Mouse (Mus musculus) Patski (cell line): ENCODE results near the gene Mvb12b. TPM values are rescaled to one million over a fixed set of nuclear protein-coding genes. Genes with fewer than 3 reads are reported as not detected.

Source experiments
- ATAC-seq: fragments of 100-300 bp; one replicate; pipeline ENCODE4 v1.8.0; 2021
- CTCF ChIA-PET: fragments of 350-600 bp; sonication (Branson Sonifier 250); formaldehyde crosslinking; loops from one replicate; lab custom pipeline; 2022; ENCODE audit warnings: inconsistent platforms; lab: Charles Lee
- POLR2A ChIA-PET: fragments of 350-600 bp; sonication (Branson Sonifier 250); formaldehyde crosslinking; loops from one replicate; lab custom pipeline; 2022; ENCODE audit warnings: antibody characterized with exemption, inconsistent platforms; lab: Charles Lee
- DNase-seq: peaks from one replicate; pipeline ENCODE4 v3.0.0-alpha.2; 2011; ENCODE audit warnings: low read depth, low spot score
- H3K27me3 ChIP-seq: fragments of 371-371 bp; one replicate; pipeline ENCODE4 v1.5.1; 2021
- CTCF ChIP-seq: fragments of 100-300 bp; IDR thresholded peaks from one replicate; pipeline ENCODE4 v1.5.1; 2021
- in situ Hi-C: fragments of 300-500 bp; cut with MboI; formaldehyde crosslinking; loops from 3 replicates; pipeline ENCODE4 v1.11.1; 2018; ENCODE audit warnings: low pct_unique_long_range_greater_than_20kb, mixed read lengths
- polyA plus RNA-seq: library from polyadenylated mRNA; unstranded; gene quantifications from one replicate; pipeline ENCODE4 v1.2.3, GENCODE M21; 2021

Mvb12b gene
- polyA plus RNA-seq, 1 experiment from 2014 or later = 45.8 TPM

DNA sequence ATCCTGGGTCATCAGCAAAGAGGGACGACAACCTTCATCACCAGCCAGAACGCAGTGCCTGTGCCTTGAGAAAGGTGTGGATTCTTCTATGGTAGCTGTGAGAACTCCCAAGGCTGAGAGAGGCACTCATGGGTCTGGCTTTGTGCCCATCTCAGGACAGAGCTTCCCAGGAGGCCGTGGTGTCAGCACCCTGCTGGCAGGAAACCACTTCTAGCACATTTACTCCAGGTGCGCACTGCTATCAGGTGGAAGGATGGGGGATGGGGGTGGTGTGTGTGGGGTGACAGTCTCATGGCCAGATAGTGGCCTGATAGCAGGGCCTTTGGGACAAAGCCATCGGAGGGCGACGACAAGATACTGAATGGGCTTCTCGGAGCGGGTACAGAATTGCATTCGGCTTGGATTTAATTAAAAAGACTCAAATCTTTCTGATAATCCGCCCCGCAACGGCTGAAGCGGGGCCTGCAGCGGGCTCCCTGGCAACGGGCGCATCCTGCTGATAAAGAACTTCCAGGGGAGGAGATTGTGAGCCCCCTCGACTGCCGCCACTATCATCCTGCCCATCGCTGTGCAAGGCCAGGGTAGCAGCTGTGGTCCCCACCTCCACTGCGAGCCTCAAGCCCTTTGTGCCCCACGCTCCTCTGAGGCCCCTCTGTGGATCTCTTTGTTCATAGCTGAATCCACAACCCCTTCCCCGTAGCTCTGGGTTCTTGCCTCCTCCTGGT, 198.4 kb downstream of the Mvb12b start:
- peaks cover 12% of the 10 kb centered on the region for H3K27me3 ChIP-seq
- DNase-seq (no peak), ATAC-seq (no peak)
- no peak for TF ChIP-seq CTCF
- ChIA-PET CTCF (interaction anchor here (1.0 to 1.7 kb wide), 3 partner anchors 10 to 42 kb away, joined by 3 read pairs; no protein-coding TSS in a partner anchor), POLR2A (no interaction called here)
- in situ Hi-C loops = no loop called here

DNA sequence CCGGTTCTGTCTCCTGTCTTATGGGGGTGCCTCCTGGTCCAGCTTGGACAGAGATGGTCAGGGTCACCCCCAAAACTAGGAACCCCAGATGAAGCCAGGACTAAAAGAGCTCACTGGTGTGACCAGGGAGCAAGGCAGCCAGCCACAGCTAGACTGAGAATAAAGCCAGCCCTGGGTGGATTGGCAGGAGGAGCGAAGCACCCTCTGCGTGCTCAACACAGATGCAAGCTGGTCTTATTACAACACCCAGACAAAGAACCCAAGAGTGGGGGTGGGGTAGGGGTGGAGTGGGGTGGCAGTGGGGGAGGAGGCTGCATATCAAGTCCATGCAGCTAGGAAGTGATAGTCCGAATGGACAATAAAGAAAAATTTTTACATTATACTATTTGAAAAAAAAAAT, 204.2 kb downstream of the Mvb12b start:
- in situ Hi-C loops = loop anchor here (5.0 kb wide), 1 partner anchor 49 kb away; no protein-coding TSS in a partner anchor
- CTCF ChIA-PET = interaction anchor here (1.0 to 1.6 kb wide), 2 partner anchors 52 to 54 kb away, joined by 3 to 7 read pairs; no protein-coding TSS in a partner anchor
- H3K27me3 ChIP-seq = peaks cover 4% of the 10 kb centered on the region
- no peak for TF ChIP-seq CTCF
- DNase-seq (no peak), ATAC-seq (no peak)
- POLR2A ChIA-PET = no interaction called here

DNA sequence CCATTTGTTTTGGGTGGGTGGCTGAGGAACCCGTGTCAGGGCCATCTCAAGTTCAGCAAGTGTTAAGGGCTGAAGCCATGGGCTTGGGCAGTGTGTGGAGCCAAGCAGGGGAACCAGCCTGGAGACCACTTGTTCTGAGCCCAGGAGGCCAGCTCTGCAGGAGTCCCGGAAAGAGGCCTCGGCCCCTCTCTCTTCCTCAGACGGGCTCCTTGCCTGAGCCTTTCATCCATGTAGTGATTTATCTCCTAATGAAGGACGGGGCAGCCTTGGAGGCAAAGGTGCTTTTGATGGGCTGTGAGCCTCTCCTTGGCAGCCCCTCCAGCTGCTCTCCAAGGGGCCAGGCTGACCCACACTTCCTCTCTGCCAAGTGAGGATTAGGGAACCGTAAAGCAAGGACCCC, 204.7 kb downstream of the Mvb12b start:
- DNase-seq (no peak), ATAC-seq (no peak)
- H3K27me3 ChIP-seq = no peaks in the 10 kb centered on the region
- POLR2A ChIA-PET = no interaction called here
- CTCF ChIA-PET = interaction anchor here (0.7 to 2.0 kb wide), 12 partner anchors 9 to 273 kb away, joined by 3 to 13 read pairs (median 3); no protein-coding TSS in a partner anchor
- no peak for TF ChIP-seq CTCF
- in situ Hi-C loops = loop anchor here (5.0 kb wide), 1 partner anchor 49 kb away; no protein-coding TSS in a partner anchor

DNA sequence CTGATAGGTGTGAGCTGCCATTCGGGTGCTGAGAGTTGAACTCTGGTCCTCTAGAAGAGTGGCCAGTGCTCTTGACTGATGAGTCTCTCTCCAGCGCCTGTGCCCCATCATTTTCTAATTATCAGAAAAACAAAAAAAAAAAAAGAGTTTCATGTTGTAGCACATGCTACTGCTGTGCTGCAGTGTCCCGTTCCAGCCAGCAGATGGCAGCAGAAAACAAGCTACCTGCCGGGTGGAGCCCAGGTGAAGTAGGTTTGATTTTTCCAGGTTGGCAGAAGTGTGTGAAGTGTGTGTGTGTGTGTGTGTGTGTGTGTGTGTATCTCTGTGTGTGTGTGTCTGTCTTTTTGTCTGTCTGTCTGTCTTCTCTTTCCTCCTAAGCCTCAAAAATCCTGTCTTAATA, 205.5 kb downstream of the Mvb12b start:
- in situ Hi-C loops = loop anchor here (5.0 kb wide), 1 partner anchor 50 kb away; no protein-coding TSS in a partner anchor
- TF ChIP-seq CTCF = peak; percentile 87
- H3K27me3 ChIP-seq = no peaks in the 10 kb centered on the region
- DNase-seq = no peak
- POLR2A ChIA-PET = interaction anchor here (1.0 kb wide), 1 partner anchor 9 kb away, joined by 3 read pairs; no protein-coding TSS in a partner anchor
- ATAC-seq = no peak
- CTCF ChIA-PET = interaction anchor here (0.7 to 2.1 kb wide), 15 partner anchors 9 to 274 kb away, joined by 3 to 13 read pairs (median 3); no protein-coding TSS in a partner anchor

Other genes starting within 250 kb of the Mvb12b start
- gene Lmx1b, start 247.4 kb downstream of the Mvb12b start, polyA plus RNA-seq = 9.3 TPM